Mouse (Mus musculus): ENCODE measurements around the gene Clstn2. TPM values are rescaled to one million over a fixed set of nuclear protein-coding genes. Genes with fewer than 3 reads are reported as not detected.

Gene Clstn2
- total RNA-seq, 2 experiments from 2014 or later = not detected

GRCm38 (mm10) chr9:97780032-97780616, 252.9 kb downstream of the Clstn2 start:
- no peak for ATAC-seq (ENCODE audit: poor library complexity, severe bottlenecking)

- no peak for ATAC-seq (ENCODE audit: poor library complexity, severe bottlenecking)
Observed at GRCm38 (mm10) chr9:97775770-97776169, 257.2 kb downstream of the Clstn2 start.

GRCm38 (mm10) chr9:97774991-97775390, 258.0 kb downstream of the Clstn2 start:
- ATAC-seq (ENCODE audit: poor library complexity, severe bottlenecking) = no peak

- no peak for ATAC-seq (ENCODE audit: poor library complexity, severe bottlenecking)
Observed at GRCm38 (mm10) chr9:97773911-97774310, 259.1 kb downstream of the Clstn2 start.

- ATAC-seq (ENCODE audit: poor library complexity, severe bottlenecking) = no peak
Observed at GRCm38 (mm10) chr9:97772431-97772830, 260.6 kb downstream of the Clstn2 start.

GRCm38 (mm10) chr9:97769331-97769730, 263.6 kb downstream of the Clstn2 start:
- no peak for ATAC-seq (ENCODE audit: poor library complexity, severe bottlenecking)

- ATAC-seq (ENCODE audit: poor library complexity, severe bottlenecking) = no peak
Observed at GRCm38 (mm10) chr9:97765251-97765767, 267.7 kb downstream of the Clstn2 start.

GRCm38 (mm10) chr9:97763048-97763447, 269.9 kb downstream of the Clstn2 start:
- ATAC-seq (ENCODE audit: poor library complexity, severe bottlenecking) = no peak

- ATAC-seq (ENCODE audit: poor library complexity, severe bottlenecking) = no peak
Observed at GRCm38 (mm10) chr9:97755599-97756270, 277.2 kb downstream of the Clstn2 start.

GRCm38 (mm10) chr9:97753715-97754114, 279.3 kb downstream of the Clstn2 start:
- ATAC-seq (ENCODE audit: poor library complexity, severe bottlenecking) = no peak

GRCm38 (mm10) chr9:97746574-97746973, 286.4 kb downstream of the Clstn2 start:
- no peak for ATAC-seq (ENCODE audit: poor library complexity, severe bottlenecking)

- ATAC-seq (ENCODE audit: poor library complexity, severe bottlenecking) = no peak
Observed at GRCm38 (mm10) chr9:97727715-97728486, 305.1 kb downstream of the Clstn2 start.

- no peak for ATAC-seq (ENCODE audit: poor library complexity, severe bottlenecking)
Observed at GRCm38 (mm10) chr9:97717728-97718127, 315.3 kb downstream of the Clstn2 start.

GRCm38 (mm10) chr9:97717005-97717404, 316.0 kb downstream of the Clstn2 start:
- no peak for ATAC-seq (ENCODE audit: poor library complexity, severe bottlenecking)

GRCm38 (mm10) chr9:97712888-97713287, 320.1 kb downstream of the Clstn2 start:
- ATAC-seq (ENCODE audit: poor library complexity, severe bottlenecking) = no peak

- ATAC-seq (ENCODE audit: poor library complexity, severe bottlenecking) = no peak
Observed at GRCm38 (mm10) chr9:97703901-97704503, 329.0 kb downstream of the Clstn2 start.

GRCm38 (mm10) chr9:97702989-97703388, 330.0 kb downstream of the Clstn2 start:
- no peak for ATAC-seq (ENCODE audit: poor library complexity, severe bottlenecking)

GRCm38 (mm10) chr9:97699983-97700382, 333.0 kb downstream of the Clstn2 start:
- ATAC-seq (ENCODE audit: poor library complexity, severe bottlenecking) = no peak

- no peak for ATAC-seq (ENCODE audit: poor library complexity, severe bottlenecking)
Observed at GRCm38 (mm10) chr9:97699020-97699419, 334.0 kb downstream of the Clstn2 start.

- no peak for ATAC-seq (ENCODE audit: poor library complexity, severe bottlenecking)
Observed at GRCm38 (mm10) chr9:97698071-97698470, 334.9 kb downstream of the Clstn2 start.

GRCm38 (mm10) chr9:97696655-97697235, 336.2 kb downstream of the Clstn2 start:
- ATAC-seq (ENCODE audit: poor library complexity, severe bottlenecking) = no peak

All from megakaryocyte, adult 5-6 weeks (primary cell).